ENCODE assay signal across 7 mouse cellular contexts in genomic region chr1:89580031-89580998, GRCm38 (mm10).
DNase-seq lines count a peak whose midpoint lies in the region; ATAC-seq lines count a peak whose summit lies in the region.

No protein-coding gene starts in this region.

- H3K27me3 ChIP-seq in limb, embryonic 11.5 days (ENCODE audit: control insufficient read depth, insufficient read depth, low read length) = peaks cover 13% of the 10 kb centered on the region
- H3K27me3 ChIP-seq in midbrain, embryonic 13.5 days = no peaks in the 10 kb centered on the region
- H3K27me3 ChIP-seq in stomach, embryonic 16.5 days (ENCODE audit: control insufficient read depth, insufficient read depth, low read length) = peaks cover 3% of the 10 kb centered on the region; the same call in 1 of the 2 replicates

- H3K9ac ChIP-seq in limb, embryonic 11.5 days (ENCODE audit: low read length) = peak overlapping the region; percentile 55
- peak overlapping the region; percentile 95 for H3K9ac ChIP-seq in midbrain, embryonic 13.5 days (replicated peaks)
- H3K9ac ChIP-seq in stomach, embryonic 16.5 days (ENCODE audit: low read length) = peak overlapping the region; percentile 74

- no peaks in the 10 kb centered on the region for H3K9me3 ChIP-seq in limb, embryonic 11.5 days (ENCODE audit: control insufficient read depth, low read length)
- no peaks in the 10 kb centered on the region for H3K9me3 ChIP-seq in midbrain, embryonic 13.5 days
- H3K9me3 ChIP-seq in stomach, embryonic 16.5 days (replicated peaks; ENCODE audit: control insufficient read depth, low read length) = no peaks in the 10 kb centered on the region

- WGBS in limb, embryonic 11.5 days = under 1% methylated on average over 125 of the region's 146 CpGs
- WGBS in midbrain, embryonic 13.5 days = under 1% methylated on average over 117 of the region's 146 CpGs
- under 1% methylated on average over 124 of the region's 146 CpGs for WGBS in stomach, embryonic 16.5 days

- H3K36me3 ChIP-seq in limb, embryonic 11.5 days (ENCODE audit: control insufficient read depth, insufficient read depth, low read length) = no peaks in the 10 kb centered on the region
- no peaks in the 10 kb centered on the region for H3K36me3 ChIP-seq in midbrain, embryonic 13.5 days
- no peaks in the 10 kb centered on the region for H3K36me3 ChIP-seq in stomach, embryonic 16.5 days (ENCODE audit: control insufficient read depth, insufficient read depth, low read length)

- peak; percentile 80 to 90 for DNase-seq in adrenal gland, postnatal 36 days
- DNase-seq in embryo, embryonic 11.5 days (ENCODE audit: low read depth, low spot score) = peak; percentile 67
- DNase-seq in kidney, adult 18-20 months = peak; percentile 82
- peak; percentile 82 for DNase-seq in limb, embryonic 11.5 days (ENCODE audit: low spot score)

- H3K27ac ChIP-seq in limb, embryonic 11.5 days (replicated peaks; ENCODE audit: low read depth, low read length) = no peak overlapping the region; the same call in 1 of the 2 replicates
- H3K27ac ChIP-seq in midbrain, embryonic 13.5 days = peak overlapping the region; percentile 98
- peak overlapping the region; percentile 45 for H3K27ac ChIP-seq in stomach, embryonic 16.5 days (ENCODE audit: low read length)

- H3K4me2 ChIP-seq in limb, embryonic 11.5 days (ENCODE audit: low read depth, severe bottlenecking) = peak overlapping the region; percentile 99
- H3K4me2 ChIP-seq in midbrain, embryonic 13.5 days (replicated peaks) = peak overlapping the region; percentile 97
- H3K4me2 ChIP-seq in stomach, embryonic 16.5 days (ENCODE audit: low read depth, low read length) = peak overlapping the region; percentile 99

- peaks cover 24% of the 10 kb centered on the region for H3K4me1 ChIP-seq in limb, embryonic 11.5 days (ENCODE audit: control insufficient read depth, insufficient read depth, low read length)
- peaks cover 83% of the 10 kb centered on the region for H3K4me1 ChIP-seq in midbrain, embryonic 13.5 days (replicated peaks)
- peaks cover 32% of the 10 kb centered on the region for H3K4me1 ChIP-seq in stomach, embryonic 16.5 days (ENCODE audit: control insufficient read depth, insufficient read depth, low read length)

- peak; percentile 33; the same call in 1 of the 2 replicates for ATAC-seq in granulocyte monocyte progenitor cell, adult 5-6 weeks (replicated peaks; ENCODE audit: poor library complexity, severe bottlenecking)
- peak; percentile 45; the same call in 1 of the 2 replicates for ATAC-seq in limb, embryonic 11.5 days (ENCODE audit: insufficient number of reproducible peaks, low FRiP score, low TSS enrichment, low read depth)
- peak; percentile 73 for ATAC-seq in midbrain, embryonic 13.5 days
- ATAC-seq in stomach, embryonic 16.5 days (ENCODE audit: insufficient read depth, low FRiP score) = peak; percentile 82

- peak overlapping the region; percentile 59 for H3K4me3 ChIP-seq in limb, embryonic 11.5 days (ENCODE audit: low read depth, low read length)
- peak overlapping the region; percentile 91 for H3K4me3 ChIP-seq in midbrain, embryonic 13.5 days (replicated peaks)
- peak overlapping the region; percentile 64 for H3K4me3 ChIP-seq in stomach, embryonic 16.5 days (replicated peaks; ENCODE audit: low read length)
